In genomic region chr8:71630761-71631160, GRCm38 (mm10) we compare ENCODE assay signal across 22 mouse cellular contexts. TPM values are rescaled to one million over a fixed set of nuclear protein-coding genes. Genes with fewer than 3 reads are reported as not detected.
DNase-seq lines count a peak whose midpoint lies in the region; ATAC-seq and TF ChIP-seq lines count a peak whose summit lies in the region.
"Had no signal": no experiment of that assay in that cellular context is flagged by ENCODE, and none has a peak within 500 bp of the region (broad histone marks: within the 10 kb centered on the region; RNA-seq: fewer than 3 reads in every experiment).

No protein-coding gene starts in this region.

- H3K4me2 ChIP-seq in liver, postnatal 0 days (ENCODE audit: low read depth, low read length): no peak overlapping the region

- no peaks in the 10 kb centered on the region for H3K36me3 ChIP-seq in liver, adult 2 months (ENCODE audit: control insufficient read depth, insufficient read depth, low read length)
- H3K36me3 ChIP-seq in liver, postnatal 0 days (replicated peaks; ENCODE audit: insufficient read depth, low read length): no peaks in the 10 kb centered on the region; the same call in none of the 2 replicates
- H3K36me3 ChIP-seq: heart, embryonic 15.5 days had no signal

- no peak for TF ChIP-seq POLR2A in liver, adult 2 months (IDR thresholded peaks at IDR 0.05; ENCODE audit: extremely low read depth, insufficient read depth, low read length)

- H3K9me3 ChIP-seq in liver, postnatal 0 days (ENCODE audit: low read length): no peaks in the 10 kb centered on the region
- H3K9me3 ChIP-seq: embryonic facial prominence, embryonic 15.5 days; hindbrain, embryonic 13.5 days had no signal

- no peak overlapping the region for H3K9ac ChIP-seq in liver, adult 2 months (ENCODE audit: low read depth, low read length)
- H3K9ac ChIP-seq in liver, postnatal 0 days (replicated peaks): no peak overlapping the region
- H3K9ac ChIP-seq: embryonic facial prominence, embryonic 12.5 days; embryonic facial prominence, embryonic 15.5 days; heart, embryonic 12.5 days; heart, embryonic 15.5 days had no signal

- TF ChIP-seq CTCF in liver, adult 2 months (IDR thresholded peaks at IDR 0.05; ENCODE audit: low read depth, low read length): no peak
- no peak for TF ChIP-seq CTCF in liver, postnatal 0 days (IDR thresholded peaks at IDR 0.05; ENCODE audit: low read depth)

- H3K27ac ChIP-seq in liver, adult 2 months (replicated peaks; ENCODE audit: insufficient read depth, low read depth, low read length): no peak overlapping the region
- H3K27ac ChIP-seq in liver, postnatal 0 days (ENCODE audit: low read depth): no peak overlapping the region
- H3K27ac ChIP-seq: embryonic facial prominence, embryonic 12.5 days; embryonic facial prominence, embryonic 15.5 days; forebrain, embryonic 13.5 days; heart, embryonic 15.5 days; hindbrain, embryonic 10.5 days; hindbrain, embryonic 13.5 days had no signal

- peak; percentile 43 to 68 for DNase-seq in adrenal gland, adult (ENCODE audit: inconsistent age in 2 of 2, low spot score in 1 of 2)
- no peak for DNase-seq in adrenal gland, postnatal 25 days
- DNase-seq in liver, adult 2 months (ENCODE audit: extremely low read depth, low read depth, low spot score): peak; percentile 15
- no peak for DNase-seq in liver, postnatal 0 days
- peak; percentile 22 for DNase-seq in induced T-regulatory cell, adult 2 months (ENCODE audit: low read depth)
- no peak for DNase-seq in retina, embryonic 14.5 days (ENCODE audit: low spot score)
- DNase-seq in left cerebral cortex, adult 9 months (ENCODE audit: low spot score in 2 of 2): no peak
- DNase-seq: cerebellum, adult 11 months; cerebellum, adult 2 months; cerebellum, adult 9-11 months; gastrocnemius, postnatal 10 days; heart, postnatal 36 days had no signal

- H3K27me3 ChIP-seq in liver, adult 2 months (ENCODE audit: control insufficient read depth, insufficient read depth, low read length): 0 out of 2 replicates have a peak, but pooled peaks cover 3% of the 10 kb centered on the region
- H3K27me3 ChIP-seq in liver, postnatal 0 days (ENCODE audit: insufficient read depth, low read length): peaks cover 35% of the 10 kb centered on the region

- TF ChIP-seq EP300 in liver, postnatal 0 days (IDR thresholded peaks at IDR 0.05; ENCODE audit: low read depth): no peak

- H3K4me1 ChIP-seq in liver, adult 2 months (ENCODE audit: control insufficient read depth, insufficient read depth, low read length): peaks cover 4% of the 10 kb centered on the region; the same call in 1 of the 2 replicates
- peaks cover 30% of the 10 kb centered on the region for H3K4me1 ChIP-seq in liver, postnatal 0 days (ENCODE audit: insufficient read depth)

- WGBS in liver, adult 2 months: 63% methylated on average over 6 of the region's 6 CpGs
- 66% methylated on average over 6 of the region's 6 CpGs for WGBS in liver, postnatal 0 days (ENCODE audit: insufficient replicate concordance)

- no peak for ATAC-seq in liver, postnatal 0 days
- ATAC-seq: forebrain, embryonic 13.5 days; inflammation-experienced regulatory T-cells, adult 6 months; intestine, embryonic 16.5 days had no signal

- H3K4me3 ChIP-seq in liver, adult 2 months (ENCODE audit: insufficient read depth, low read depth, low read length): no peak overlapping the region
- no peak overlapping the region for H3K4me3 ChIP-seq in liver, postnatal 0 days (ENCODE audit: low read depth, low read length)

- H3K79me2 ChIP-seq in liver, adult 2 months (ENCODE audit: control insufficient read depth, insufficient read depth, low read length): no peaks in the 10 kb centered on the region

RNA-seq across cellular contexts. Expression of gene Colgalt1, which starts 20.0 kb away (rescaled TPM):
- total RNA-seq in adrenal gland, postnatal 25 days (2021): 64.6 and 66.2 TPM in 2 replicates
- 43.2 and 55.0 TPM in 2 replicates for total RNA-seq in liver, adult 2 months (2014; rRNA removed)
- 65.3 and 77.3 TPM in 2 replicates for polyA plus RNA-seq in liver, adult 2 months (2012; rRNA removed)
- 25.0 and 25.7 TPM in 2 replicates for polyA plus RNA-seq in liver, postnatal 0 days (2015; fragmentation: Nextera tagmentation; extraction: Ambion mirVana)

RNA-seq across cellular contexts. Expression of gene Fam129c, which starts 33.3 kb away (rescaled TPM):
- 4.0 TPM in 2 replicates for total RNA-seq in adrenal gland, postnatal 25 days (2021)
- total RNA-seq in liver, adult 2 months (2014; rRNA removed): 0.92 and 1.3 TPM in 2 replicates
- polyA plus RNA-seq in liver, adult 2 months (2012; rRNA removed): 0.73 and 2.1 TPM in 2 replicates
- 9.2 and 11.2 TPM in 2 replicates for polyA plus RNA-seq in liver, postnatal 0 days (2015; fragmentation: Nextera tagmentation; extraction: Ambion mirVana)

RNA-seq across cellular contexts. Expression of gene Pgls, which starts 38.8 kb away (rescaled TPM):
- total RNA-seq in adrenal gland, postnatal 25 days (2021): 145 and 153 TPM in 2 replicates
- total RNA-seq in liver, adult 2 months (2014; rRNA removed): 111 and 113 TPM in 2 replicates
- polyA plus RNA-seq in liver, adult 2 months (2012; rRNA removed): 119 and 124 TPM in 2 replicates
- polyA plus RNA-seq in liver, postnatal 0 days (2015; fragmentation: Nextera tagmentation; extraction: Ambion mirVana): 153 and 158 TPM in 2 replicates

RNA-seq across cellular contexts. Expression of gene Unc13a, which starts 40.8 kb away (rescaled TPM):
- 8.3 and 8.4 TPM in 2 replicates for total RNA-seq in adrenal gland, postnatal 25 days (2021)
- total RNA-seq in liver, adult 2 months (2014; rRNA removed): 0.09 and 0.20 TPM in 2 replicates
- polyA plus RNA-seq in liver, adult 2 months (2012; rRNA removed): 0.15 and 0.72 TPM in 2 replicates
- polyA plus RNA-seq in liver, postnatal 0 days (2015; fragmentation: Nextera tagmentation; extraction: Ambion mirVana): 0.25 and 0.36 TPM in 2 replicates
- total RNA-seq: gastrocnemius, adult 18-20 months had no signal

RNA-seq across cellular contexts. Expression of gene Jak3, which starts 45.3 kb away (rescaled TPM):
- 11.7 and 14.3 TPM in 2 replicates for total RNA-seq in adrenal gland, postnatal 25 days (2021)
- total RNA-seq in liver, adult 2 months (2014; rRNA removed): 4.0 and 4.6 TPM in 2 replicates
- 5.7 and 7.9 TPM in 2 replicates for polyA plus RNA-seq in liver, adult 2 months (2012; rRNA removed)
- 4.3 and 4.6 TPM in 2 replicates for polyA plus RNA-seq in liver, postnatal 0 days (2015; fragmentation: Nextera tagmentation; extraction: Ambion mirVana)

Comparison
In these comparisons a context has a peak if more than half of its experiments do, and no peak if none do; other contexts are left out.
1. DNase-seq: peak in adrenal gland, adult (2 of 2), liver, adult 2 months (single experiment) and induced T-regulatory cell, adult 2 months (single experiment); none in adrenal gland, postnatal 25 days (single experiment), liver, postnatal 0 days (single experiment), retina, embryonic 14.5 days (single experiment) and left cerebral cortex, adult 9 months (0 of 2).